Mouse (Mus musculus) liver, embryonic 16.5 days (tissue): ENCODE measurements around the gene Cabp1. TPM values are rescaled to one million over a fixed set of nuclear protein-coding genes. Genes with fewer than 3 reads are reported as not detected.
A peak's percentile ranks its signal among the peaks of the same experiment; 100 is the strongest.

Source experiments
- ATAC-seq: fragments of 200-750 bp; cut with Nextera tagmentation; 2 replicates; pipeline ENCODE4 v1.8.0; 2017; ENCODE audit warnings: low read depth, mild to moderate bottlenecking, moderate number of reproducible peaks, moderate library complexity
- H3K27ac ChIP-seq: fragments of 300-500 bp; sonication (generic); 2 replicates; pipeline ENCODE4 v1.5.1; 2014; ENCODE audit warnings: mild to moderate bottlenecking, low read length
- H3K27me3 ChIP-seq: fragments of 300-500 bp; sonication (generic); 2 replicates; pipeline ENCODE4 v1.6.1; 2014; ENCODE audit warnings: low read depth, low read length, mixed read lengths; ENCODE audit not compliant: control insufficient read depth, insufficient read depth
- H3K36me3 ChIP-seq: fragments of 300-500 bp; sonication (generic); 2 replicates; pipeline ENCODE4 v1.6.1; 2014; ENCODE audit warnings: mild to moderate bottlenecking; ENCODE audit not compliant: control insufficient read depth, insufficient read depth
- H3K4me1 ChIP-seq: fragments of 300-500 bp; sonication (generic); 2 replicates; pipeline ENCODE4 v1.6.1; 2014; ENCODE audit warnings: low read depth, low read length, mixed read lengths; ENCODE audit not compliant: control insufficient read depth
- H3K4me2 ChIP-seq: fragments of 300-500 bp; sonication (generic); 2 replicates; pipeline ENCODE4 v1.6.1; 2014; ENCODE audit warnings: low read depth, low read length, mixed read lengths
- H3K4me3 ChIP-seq: fragments of 300-500 bp; sonication (generic); 2 replicates; pipeline ENCODE4 v1.5.1; 2014; ENCODE audit warnings: low read depth, mild to moderate bottlenecking, low read length
- H3K9ac ChIP-seq: fragments of 300-500 bp; sonication (generic); 2 replicates; pipeline ENCODE4 v1.6.1; 2014; ENCODE audit warnings: low read depth, low read length
- H3K9me3 ChIP-seq: fragments of 300-500 bp; sonication (generic); replicated peaks from 2 replicates; pipeline ENCODE4 v1.6.1; 2016; ENCODE audit warnings: low read length; ENCODE audit not compliant: control insufficient read depth
- whole genome bisulfite sequencing: fragments of 180-500 bp; shearing (Covaris S2); extraction: QIAGEN DNeasy Blood & Tissue Kit; methylation state at CpG from one replicate; pipeline ENCODE4 v1.1.7; 2014; ENCODE audit not compliant: insufficient replicate concordance; 5-methylcytosine and 5-hydroxymethylcytosine counted together
- polyA plus RNA-seq: library from polyadenylated mRNA; unstranded; fragments of >200 nt; fragmentation: Nextera tagmentation; extraction: Ambion mirVana; gene quantifications from 2 replicates; pipeline ENCODE4 v1.2.1, GENCODE M21; 2015

Cabp1 gene
- polyA plus RNA-seq, result 0.13 and 0.19 TPM in 2 replicates

DNA sequence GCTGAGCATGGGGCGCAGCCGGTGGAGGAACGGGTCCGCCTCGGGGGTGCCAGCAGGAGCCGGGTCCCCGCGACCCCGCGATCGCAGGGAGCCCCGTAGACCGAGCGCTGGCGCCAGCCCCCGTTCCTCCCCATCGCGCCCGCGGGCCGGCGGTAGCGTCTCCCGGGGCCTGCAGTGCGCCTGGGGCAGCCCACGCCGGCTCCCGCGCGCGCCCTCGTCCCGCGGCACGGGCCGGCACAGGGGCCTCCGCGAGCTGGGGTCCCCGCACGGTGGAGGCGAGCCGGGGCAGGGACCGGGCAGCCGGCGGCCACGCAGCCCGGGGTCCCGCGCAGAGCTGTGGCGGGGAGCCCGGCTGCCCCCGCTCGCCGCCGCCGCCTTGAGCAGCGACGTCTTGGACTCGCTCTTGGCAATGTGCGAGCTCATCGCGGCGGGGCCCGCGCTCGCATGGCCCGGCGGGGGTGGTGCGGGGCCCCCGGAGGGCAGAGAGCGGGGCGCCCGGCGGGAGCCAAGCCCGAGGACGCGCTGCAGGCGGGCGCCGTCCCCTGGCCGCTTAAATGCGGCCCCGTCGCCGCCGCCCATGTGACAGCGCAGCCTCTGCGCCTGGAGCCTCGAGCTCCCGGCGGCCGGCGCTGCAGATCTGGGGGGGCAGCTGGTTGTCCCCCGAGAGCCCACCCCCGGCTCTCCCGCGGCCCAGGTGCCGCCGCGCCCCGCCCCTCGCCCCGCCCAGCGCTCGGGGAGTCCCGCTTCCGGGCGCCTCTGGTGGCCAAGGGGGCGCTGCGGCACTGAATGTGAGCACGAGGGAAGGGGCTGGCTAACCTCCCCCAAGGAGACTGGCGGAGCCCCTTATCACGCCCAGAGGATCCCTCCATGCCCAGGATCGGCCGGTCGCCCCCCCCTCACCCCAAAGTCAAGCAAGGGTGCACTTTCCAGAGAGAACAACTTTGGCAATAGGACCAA is at the start of gene Cabp1:
Gene Cabp1 (minus strand): TSS at position 713 of the 957 bp plus-strand sequence.
- H3K27ac ChIP-seq, result no peak within 1 kb of the TSS
- no peaks in the 10 kb centered on the region for H3K36me3 ChIP-seq
- H3K9me3 ChIP-seq, result no peaks in the 10 kb centered on the region
- H3K4me3 ChIP-seq, result peak within 1 kb of the TSS; percentile 51
- under 1% methylated on average over 92 of the region's 116 CpGs for WGBS
- no peak within 1 kb of the TSS for H3K9ac ChIP-seq
- ATAC-seq, result no peak
- peak within 1 kb of the TSS; percentile 76 for H3K4me2 ChIP-seq
- H3K4me1 ChIP-seq, result peaks cover 7% of the 10 kb centered on the region
- peaks cover 74% of the 10 kb centered on the region for H3K27me3 ChIP-seq

DNA sequence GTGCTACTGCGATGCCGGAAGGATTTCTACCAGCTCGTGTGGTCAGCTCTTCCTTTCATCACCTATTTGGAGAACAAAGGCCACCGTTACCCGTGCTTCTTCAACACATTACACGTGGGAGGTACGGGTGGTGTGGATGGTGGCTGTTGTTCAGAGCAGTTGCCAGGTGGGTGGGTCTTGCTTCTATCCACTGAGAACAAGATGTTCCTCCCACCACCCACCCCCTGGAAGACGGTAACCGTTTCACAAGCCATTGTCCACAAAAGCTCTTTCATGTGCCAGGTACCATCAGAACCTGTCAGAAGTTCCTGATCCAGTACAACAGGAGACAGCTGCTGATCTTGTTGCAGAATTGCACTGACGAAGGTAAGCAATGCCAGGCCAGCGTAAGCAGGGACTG is 46.0 kb upstream of the Cabp1 start:
- Histone ChIP-seq H3K27me3 (peaks cover 11% of the 10 kb centered on the region), H3K27ac (no peak overlapping the region), H3K9me3 (no peaks in the 10 kb centered on the region), H3K9ac (no peak overlapping the region), H3K4me2 (no peak overlapping the region), H3K36me3 (peaks cover 56% of the 10 kb centered on the region), H3K4me3 (no peak overlapping the region), H3K4me1 (peaks cover 25% of the 10 kb centered on the region)
- WGBS, result 85% methylated on average over 11 of the region's 11 CpGs
- ATAC-seq, result no peak

DNA sequence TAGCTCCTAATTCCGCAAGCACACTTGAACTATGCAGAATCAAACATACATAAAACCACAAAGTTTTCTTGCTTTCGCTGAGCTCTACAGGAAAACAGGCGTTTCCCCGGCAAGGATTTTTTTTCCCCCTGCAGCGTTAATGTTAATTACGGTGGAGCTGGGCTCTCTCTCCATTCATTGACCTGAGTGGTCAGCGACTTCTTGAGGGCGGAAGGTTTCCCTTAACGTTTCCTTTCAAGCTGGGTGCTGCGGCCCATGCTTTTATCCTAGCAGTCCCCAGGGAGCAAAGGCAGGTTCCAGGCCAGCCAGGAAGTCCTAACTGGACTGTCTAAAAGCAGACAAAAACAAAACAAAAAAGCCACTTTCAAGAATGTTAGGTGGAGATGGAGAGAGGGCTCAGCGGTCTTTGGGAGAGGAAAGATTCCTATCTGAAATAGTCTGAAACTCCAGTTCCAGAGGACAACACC is 44.6 kb upstream of the Cabp1 start:
- Histone ChIP-seq H3K27ac (peak overlapping the region; percentile 29; the same call in 1 of the 2 replicates), H3K4me3 (peak overlapping the region; percentile 87), H3K9ac (peak overlapping the region; percentile 88), H3K4me2 (peak overlapping the region; percentile 95), H3K9me3 (no peaks in the 10 kb centered on the region), H3K36me3 (peaks cover 42% of the 10 kb centered on the region), H3K4me1 (peaks cover 26% of the 10 kb centered on the region), H3K27me3 (peaks cover 23% of the 10 kb centered on the region)
- no peak for ATAC-seq
- WGBS, result 9% methylated on average over 11 of the region's 11 CpGs

DNA sequence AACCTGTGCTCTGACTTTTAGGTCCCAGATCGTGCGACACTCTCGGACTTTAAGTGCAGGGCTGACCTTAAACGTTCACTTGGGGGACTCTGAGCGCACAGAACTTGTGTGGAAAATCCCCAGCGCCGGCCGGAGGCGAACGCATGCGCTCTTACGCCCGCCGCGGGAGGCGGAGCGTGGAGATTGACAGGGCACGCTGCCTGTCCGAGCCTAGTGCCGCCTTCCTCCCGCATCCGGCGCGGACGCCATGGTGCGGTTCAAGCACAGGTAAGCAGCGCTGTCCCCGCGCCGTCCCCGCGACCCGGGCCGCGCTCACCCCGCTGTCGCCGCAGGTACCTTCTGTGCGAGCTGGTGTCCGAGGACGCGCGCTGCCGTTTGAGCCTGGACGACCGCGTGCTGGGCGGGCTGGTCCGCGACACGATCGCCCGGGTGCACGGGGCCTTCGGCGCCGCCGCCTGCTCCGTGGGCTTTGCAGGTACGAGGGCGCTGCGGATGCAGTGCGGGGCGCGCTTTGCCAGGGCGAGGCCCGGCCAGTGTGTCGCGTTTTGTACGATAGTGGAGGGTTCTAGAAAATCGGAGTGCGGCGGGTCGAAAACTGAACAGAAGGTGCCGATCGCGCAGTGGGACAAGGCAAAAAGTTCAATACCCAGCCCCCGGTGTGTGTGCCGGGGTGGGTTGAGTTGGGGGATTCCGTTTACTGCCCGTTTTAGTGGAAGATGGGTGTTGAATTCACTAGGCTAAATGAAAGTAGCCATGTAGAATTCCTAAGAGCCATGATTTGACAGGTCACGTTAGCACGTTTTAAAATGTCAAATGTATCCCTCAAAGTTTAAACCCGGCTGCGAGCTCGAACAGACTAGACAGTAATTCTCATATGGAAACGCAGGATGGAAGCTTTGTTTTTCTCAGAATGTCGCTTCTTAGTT is 43.9 kb upstream of the Cabp1 start:
- H3K9me3 ChIP-seq, result no peaks in the 10 kb centered on the region
- peaks cover 25% of the 10 kb centered on the region for H3K27me3 ChIP-seq
- peaks cover 26% of the 10 kb centered on the region for H3K4me1 ChIP-seq
- H3K36me3 ChIP-seq, result peaks cover 35% of the 10 kb centered on the region
- H3K9ac ChIP-seq, result peak overlapping the region; percentile 88
- peak overlapping the region; percentile 72 for H3K27ac ChIP-seq
- peak; percentile 90 for ATAC-seq
- peak overlapping the region; percentile 95 for H3K4me2 ChIP-seq
- H3K4me3 ChIP-seq, result peak overlapping the region; percentile 87
- WGBS, result under 1% methylated on average over 88 of the region's 88 CpGs

DNA sequence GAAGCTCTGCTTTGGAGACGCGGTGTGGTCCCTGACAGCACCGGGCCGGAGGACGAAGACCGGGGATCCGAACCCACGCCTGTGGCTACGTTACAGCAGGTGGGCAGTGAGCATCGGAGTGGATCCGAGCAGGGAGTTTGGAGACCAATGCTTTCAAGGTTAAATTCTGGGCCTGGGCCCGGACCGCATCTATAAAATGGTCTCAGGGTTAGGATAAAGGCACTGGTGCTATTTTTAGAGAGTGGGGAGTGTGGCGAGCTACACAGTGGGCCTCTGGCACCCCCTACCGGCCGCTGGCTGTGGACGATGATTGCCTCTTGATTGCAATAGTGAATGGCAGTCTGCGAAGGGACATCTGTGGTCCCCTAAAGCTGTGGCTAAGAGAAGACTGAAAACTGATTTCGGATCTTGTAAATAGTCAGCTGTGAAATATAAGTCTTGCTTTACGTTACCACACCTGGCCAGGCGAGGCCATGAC is 41.6 kb upstream of the Cabp1 start, which contains the start of gene Pop5:
Gene Pop5 (plus strand): TSS at position 51 of the 478 bp plus-strand sequence.
- ATAC-seq, result peak; percentile 55
- Histone ChIP-seq H3K27ac (no peak within 1 kb of the TSS), H3K27me3 (peaks cover 40% of the 10 kb centered on the region), H3K36me3 (peaks cover 12% of the 10 kb centered on the region), H3K9ac (peak within 1 kb of the TSS; percentile 60), H3K4me3 (peak within 1 kb of the TSS; percentile 58), H3K9me3 (no peaks in the 10 kb centered on the region), H3K4me1 (peaks cover 26% of the 10 kb centered on the region), H3K4me2 (peak within 1 kb of the TSS; percentile 91)
- 2% methylated on average over 21 of the region's 21 CpGs for WGBS

DNA sequence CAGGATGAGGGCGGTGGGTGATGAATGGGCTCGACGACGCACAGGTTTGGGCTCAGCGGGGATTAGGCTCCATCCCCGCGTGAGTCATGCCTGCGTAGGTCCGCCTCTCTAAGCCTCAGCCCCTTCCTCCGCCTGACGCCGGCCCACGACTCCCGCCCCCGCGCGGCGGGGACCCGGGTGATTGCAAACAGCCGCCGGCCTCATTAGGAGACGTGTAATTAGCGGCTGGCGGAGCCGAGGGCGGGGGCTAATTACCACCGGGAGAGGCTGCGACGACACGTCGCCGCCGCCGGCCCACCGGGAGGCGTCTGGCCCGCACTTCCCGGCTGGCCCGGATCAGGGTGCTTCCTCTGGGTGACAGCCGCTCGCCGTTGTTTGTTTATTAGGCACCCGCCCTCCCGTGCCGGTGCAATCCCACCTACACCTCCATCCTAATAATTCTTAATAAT is 41.2 kb upstream of the Cabp1 start:
- Histone ChIP-seq H3K4me1 (peaks cover 26% of the 10 kb centered on the region), H3K4me2 (peak overlapping the region; percentile 91), H3K27me3 (peaks cover 40% of the 10 kb centered on the region), H3K4me3 (peak overlapping the region; percentile 58), H3K9me3 (no peaks in the 10 kb centered on the region), H3K9ac (peak overlapping the region; percentile 60), H3K27ac (no peak overlapping the region), H3K36me3 (peaks cover 7% of the 10 kb centered on the region)
- WGBS, result under 1% methylated on average over 45 of the region's 45 CpGs
- no peak for ATAC-seq

DNA sequence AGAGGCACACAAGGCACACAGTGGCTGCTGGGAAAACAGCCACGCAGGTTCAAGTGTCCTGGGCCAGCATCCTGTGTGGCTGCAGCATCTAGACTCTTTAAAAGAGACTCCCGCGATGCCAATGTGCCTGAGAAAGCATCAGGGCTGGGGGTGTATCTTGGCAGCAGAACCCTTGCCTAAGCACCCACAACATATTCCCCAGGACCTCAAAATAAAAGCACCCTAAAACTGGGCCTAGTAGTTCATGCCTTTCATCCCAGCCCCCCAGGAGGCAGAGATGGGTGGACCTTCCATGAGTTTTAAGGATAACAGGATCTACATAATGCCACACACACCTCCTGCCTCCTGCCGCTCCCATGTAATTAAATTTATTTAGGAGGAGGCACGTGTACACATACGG is 40.3 kb upstream of the Cabp1 start:
- Histone ChIP-seq H3K9me3 (no peaks in the 10 kb centered on the region), H3K4me1 (peaks cover 24% of the 10 kb centered on the region), H3K36me3 (no peaks in the 10 kb centered on the region), H3K4me2 (no peak overlapping the region), H3K9ac (no peak overlapping the region), H3K4me3 (no peak overlapping the region), H3K27ac (no peak overlapping the region), H3K27me3 (peaks cover 40% of the 10 kb centered on the region)
- 75% methylated on average over 6 of the region's 6 CpGs for WGBS
- ATAC-seq, result no peak

DNA sequence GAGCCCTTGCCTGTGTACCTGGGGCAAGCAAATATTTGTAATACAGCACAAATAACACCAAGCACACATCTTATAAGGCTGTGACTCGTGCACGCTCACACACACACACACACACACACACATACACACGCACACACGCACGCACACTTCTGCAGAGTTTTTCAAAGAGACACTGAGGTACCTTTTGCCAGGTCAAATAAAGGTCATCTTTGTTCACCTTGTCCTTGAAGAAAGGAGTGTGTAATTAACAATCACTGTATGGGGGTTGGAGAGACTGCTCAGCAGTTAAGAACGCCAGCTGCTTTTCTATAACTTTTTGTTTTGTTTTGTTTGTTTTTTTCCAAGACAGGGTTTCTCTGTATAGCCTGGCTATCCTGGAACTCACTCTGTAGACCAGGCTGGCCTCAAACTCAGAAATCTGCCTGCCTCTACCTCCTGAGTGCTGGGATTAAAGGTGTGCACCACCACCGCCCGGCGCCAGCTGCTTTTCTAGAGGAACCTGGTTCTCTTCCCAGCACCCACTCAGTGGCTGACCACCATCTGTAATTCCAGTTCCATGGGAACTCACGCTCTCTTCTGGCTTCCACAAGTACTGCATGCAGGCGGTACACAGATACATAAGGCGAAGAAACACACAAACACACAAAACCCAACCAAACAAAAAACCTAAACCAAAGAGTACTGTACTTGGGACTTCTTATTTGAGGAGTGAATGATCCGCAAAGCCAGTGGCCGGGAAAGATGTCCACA is 39.0 kb upstream of the Cabp1 start:
- Histone ChIP-seq H3K27ac (no peak overlapping the region), H3K4me1 (peaks cover 15% of the 10 kb centered on the region), H3K4me2 (no peak overlapping the region), H3K27me3 (peaks cover 40% of the 10 kb centered on the region), H3K4me3 (no peak overlapping the region), H3K9ac (no peak overlapping the region), H3K9me3 (no peaks in the 10 kb centered on the region), H3K36me3 (no peaks in the 10 kb centered on the region)
- WGBS, result 76% methylated on average over 14 of the region's 14 CpGs
- ATAC-seq, result no peak
